Mouse (Mus musculus): ENCODE measurements at regions not wholly inside any gene's neighbourhood (a gene's known extent, or its start where the extent isn't known, plus 50 kb on each side); places are given as distances from the start of the nearest gene placed in this dataset.
A peak's percentile ranks its signal among the peaks of the same experiment; 100 is the strongest.

DNA sequence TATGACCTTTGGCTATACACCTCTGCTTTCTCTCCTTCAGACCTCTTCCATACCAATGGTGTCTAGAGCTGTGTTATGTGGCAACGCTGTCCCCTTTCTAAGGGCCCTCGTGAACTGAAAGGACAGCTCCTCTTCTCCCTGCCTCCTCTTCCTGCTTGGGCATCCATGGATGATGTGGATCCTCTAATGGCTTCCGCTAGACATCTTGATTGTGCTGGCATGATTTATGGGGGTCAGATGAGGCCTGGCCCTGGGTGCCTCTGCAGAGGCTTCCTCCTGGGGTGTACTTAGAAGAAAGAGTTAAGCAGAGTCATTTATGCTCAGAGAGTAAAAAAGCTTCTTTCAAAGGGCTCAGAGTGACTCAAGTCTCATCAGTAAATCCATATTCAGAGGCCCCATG is 131.5 kb upstream of the 9630041A04Rik start:
- no peak for ATAC-seq (ENCODE audit: insufficient read depth, low FRiP score)
- H3K4me1 ChIP-seq (ENCODE audit: control insufficient read depth, insufficient read depth, low read length), result no peaks in the 10 kb centered on the region
- no peak overlapping the region for H3K27ac ChIP-seq (ENCODE audit: low read length)
- H3K4me2 ChIP-seq (ENCODE audit: low read depth, low read length), result no peak overlapping the region
- no peaks in the 10 kb centered on the region for H3K27me3 ChIP-seq (ENCODE audit: control insufficient read depth, insufficient read depth, low read length)
- no peak overlapping the region for H3K9ac ChIP-seq (ENCODE audit: low read length)
- H3K36me3 ChIP-seq (ENCODE audit: control insufficient read depth, insufficient read depth, low read length), result no peaks in the 10 kb centered on the region
- H3K9me3 ChIP-seq (replicated peaks; ENCODE audit: control insufficient read depth, low read length), result no peaks in the 10 kb centered on the region
- 53% methylated on average over 3 of the region's 3 CpGs for WGBS
- no peak overlapping the region for H3K4me3 ChIP-seq (replicated peaks; ENCODE audit: low read length)

DNA sequence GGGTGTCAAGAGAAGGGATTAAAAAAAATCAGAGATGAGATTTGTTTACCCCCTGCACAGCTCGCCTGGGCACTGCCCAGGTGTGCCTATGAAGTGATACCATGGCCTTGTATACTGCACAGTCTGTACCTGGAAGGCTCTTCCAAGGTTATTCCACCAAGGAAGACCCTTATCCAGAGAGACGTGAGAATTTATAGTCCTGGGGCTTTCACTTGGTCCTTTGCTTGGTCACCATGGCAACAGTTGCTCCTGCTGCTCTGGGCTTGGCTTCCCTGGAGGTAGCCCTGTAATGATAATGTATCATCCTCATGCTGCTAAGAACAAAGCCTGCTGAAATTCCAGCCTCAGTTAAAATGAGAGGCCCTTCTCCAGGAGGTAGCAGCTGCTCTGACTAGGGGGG is 143.7 kb upstream of the 9630041A04Rik start:
- H3K27ac ChIP-seq (ENCODE audit: low read length), result no peak overlapping the region
- no peaks in the 10 kb centered on the region for H3K4me1 ChIP-seq (ENCODE audit: control insufficient read depth, insufficient read depth, low read length)
- H3K4me3 ChIP-seq (replicated peaks; ENCODE audit: low read length), result no peak overlapping the region
- WGBS, result 41% methylated on average over 2 of the region's 2 CpGs
- H3K4me2 ChIP-seq (ENCODE audit: low read depth, low read length), result no peak overlapping the region
- H3K9me3 ChIP-seq (replicated peaks; ENCODE audit: control insufficient read depth, low read length), result 0 out of 2 replicates have a peak, but pooled peaks cover 3% of the 10 kb centered on the region
- ATAC-seq (ENCODE audit: insufficient read depth, low FRiP score), result no peak
- H3K36me3 ChIP-seq (ENCODE audit: control insufficient read depth, insufficient read depth, low read length), result no peaks in the 10 kb centered on the region
- no peaks in the 10 kb centered on the region for H3K27me3 ChIP-seq (ENCODE audit: control insufficient read depth, insufficient read depth, low read length)
- no peak overlapping the region for H3K9ac ChIP-seq (ENCODE audit: low read length)

DNA sequence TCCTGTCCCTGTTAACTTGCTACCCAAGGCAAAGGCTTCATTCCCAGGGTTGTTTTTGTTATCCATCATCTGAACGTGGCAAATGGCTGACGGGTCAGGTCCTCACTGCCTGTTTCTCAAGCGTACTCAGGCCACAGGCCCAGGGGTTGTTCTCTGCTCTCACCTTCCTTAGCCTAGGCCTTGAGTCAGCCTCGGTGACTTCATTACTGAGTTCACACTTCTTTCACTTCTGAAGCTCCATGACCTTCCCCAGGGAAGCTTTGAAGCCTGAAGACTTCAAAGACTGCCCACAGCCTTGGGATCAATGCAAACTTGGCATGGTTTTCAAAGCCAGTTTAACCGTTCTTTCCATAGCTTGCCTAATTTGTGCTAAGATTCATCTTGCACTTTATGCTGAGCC is 145.3 kb upstream of the 9630041A04Rik start:
- H3K4me1 ChIP-seq (ENCODE audit: control insufficient read depth, insufficient read depth, low read length), result no peaks in the 10 kb centered on the region
- no peak overlapping the region for H3K4me2 ChIP-seq (ENCODE audit: low read depth, low read length)
- H3K9me3 ChIP-seq (replicated peaks; ENCODE audit: control insufficient read depth, low read length), result 0 out of 2 replicates have a peak, but pooled peaks cover 5% of the 10 kb centered on the region
- H3K36me3 ChIP-seq (ENCODE audit: control insufficient read depth, insufficient read depth, low read length), result no peaks in the 10 kb centered on the region
- no peaks in the 10 kb centered on the region for H3K27me3 ChIP-seq (ENCODE audit: control insufficient read depth, insufficient read depth, low read length)
- no peak overlapping the region for H3K27ac ChIP-seq (ENCODE audit: low read length)
- no peak for ATAC-seq (ENCODE audit: insufficient read depth, low FRiP score)
- no peak overlapping the region for H3K9ac ChIP-seq (ENCODE audit: low read length)
- 60% methylated on average over 5 of the region's 5 CpGs for WGBS
- no peak overlapping the region for H3K4me3 ChIP-seq (replicated peaks; ENCODE audit: low read length)

DNA sequence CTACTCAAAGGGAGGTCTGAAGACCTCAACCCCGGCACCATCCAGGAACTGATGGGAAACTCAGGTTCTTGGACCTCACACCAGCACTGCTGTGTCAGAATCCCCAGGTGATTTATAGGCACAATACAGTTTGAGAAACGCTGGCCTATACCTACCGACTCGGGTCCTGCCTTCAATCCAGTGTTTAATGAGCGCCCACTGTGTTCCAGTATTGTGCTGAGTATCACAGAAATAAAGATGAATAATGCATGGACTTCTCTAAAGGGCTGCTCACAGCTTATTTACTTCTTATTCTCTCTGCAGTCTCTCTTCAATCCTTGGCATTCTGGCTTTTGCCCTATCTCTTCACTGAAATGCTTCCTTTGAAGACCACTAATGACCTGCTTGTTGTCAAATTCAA is 146.8 kb upstream of the 9630041A04Rik start:
- WGBS, result 78% methylated on average over 5 of the region's 5 CpGs
- ATAC-seq (ENCODE audit: insufficient read depth, low FRiP score), result no peak
- H3K27me3 ChIP-seq (ENCODE audit: control insufficient read depth, insufficient read depth, low read length), result no peaks in the 10 kb centered on the region
- no peaks in the 10 kb centered on the region for H3K36me3 ChIP-seq (ENCODE audit: control insufficient read depth, insufficient read depth, low read length)
- no peak overlapping the region for H3K4me2 ChIP-seq (ENCODE audit: low read depth, low read length)
- H3K27ac ChIP-seq (ENCODE audit: low read length), result no peak overlapping the region
- H3K4me1 ChIP-seq (ENCODE audit: control insufficient read depth, insufficient read depth, low read length), result no peaks in the 10 kb centered on the region
- H3K4me3 ChIP-seq (replicated peaks; ENCODE audit: low read length), result no peak overlapping the region
- 0 out of 2 replicates have a peak, but pooled peaks cover 5% of the 10 kb centered on the region for H3K9me3 ChIP-seq (replicated peaks; ENCODE audit: control insufficient read depth, low read length)
- H3K9ac ChIP-seq (ENCODE audit: low read length), result no peak overlapping the region

DNA sequence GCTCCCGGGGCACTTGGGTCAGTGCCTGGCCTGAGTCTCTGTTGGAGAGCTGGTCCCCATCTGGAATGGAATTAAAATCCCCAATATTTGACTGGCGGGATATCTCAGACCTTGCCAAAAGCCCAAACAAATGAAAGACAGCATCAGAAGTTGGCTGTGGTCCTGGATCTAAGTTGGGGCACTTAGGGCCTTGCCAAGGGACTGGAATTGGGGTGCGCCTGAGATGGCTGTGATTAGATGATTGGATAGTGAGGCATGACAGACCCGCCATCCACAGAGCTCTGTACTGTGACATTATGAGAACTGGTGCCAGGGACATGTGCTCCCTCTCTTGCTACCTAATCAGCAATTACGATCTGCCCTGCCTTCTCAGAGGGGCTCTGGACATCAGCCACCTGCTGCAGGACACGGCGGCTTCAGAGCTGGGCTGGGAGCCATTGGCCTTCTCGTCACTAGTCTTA is 151.0 kb upstream of the 9630041A04Rik start:
- H3K4me1 ChIP-seq (ENCODE audit: control insufficient read depth, insufficient read depth, low read length), result no peaks in the 10 kb centered on the region
- no peak overlapping the region for H3K4me2 ChIP-seq (ENCODE audit: low read depth, low read length)
- no peak for ATAC-seq (ENCODE audit: insufficient read depth, low FRiP score)
- 0 out of 2 replicates have a peak, but pooled peaks cover 5% of the 10 kb centered on the region for H3K9me3 ChIP-seq (replicated peaks; ENCODE audit: control insufficient read depth, low read length)
- no peak overlapping the region for H3K9ac ChIP-seq (ENCODE audit: low read length)
- H3K27ac ChIP-seq (ENCODE audit: low read length), result no peak overlapping the region
- H3K27me3 ChIP-seq (ENCODE audit: control insufficient read depth, insufficient read depth, low read length), result no peaks in the 10 kb centered on the region
- H3K4me3 ChIP-seq (replicated peaks; ENCODE audit: low read length), result no peak overlapping the region
- no peaks in the 10 kb centered on the region for H3K36me3 ChIP-seq (ENCODE audit: control insufficient read depth, insufficient read depth, low read length)
- WGBS, result 77% methylated on average over 8 of the region's 8 CpGs

DNA sequence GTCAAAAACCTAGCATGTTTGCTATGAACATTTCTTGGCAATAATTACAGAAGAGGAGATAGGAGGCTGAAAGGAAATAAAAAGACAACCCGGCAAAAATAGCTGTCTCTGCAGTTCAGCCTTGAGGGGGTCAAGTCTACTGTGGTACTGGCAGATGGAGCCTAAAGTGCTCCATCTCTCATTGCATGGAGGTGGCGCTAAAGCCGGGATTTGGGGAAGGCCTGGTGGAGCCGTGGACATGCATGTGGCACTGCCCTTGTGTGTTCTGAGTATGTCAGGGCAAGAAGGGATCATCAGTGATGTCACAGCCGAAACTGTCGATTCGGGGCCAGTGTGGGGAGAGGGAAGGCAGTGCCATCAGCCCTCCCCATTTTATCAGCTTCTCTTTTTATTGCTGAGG is 161.3 kb upstream of the 9630041A04Rik start:
- Histone ChIP-seq H3K27me3 (ENCODE audit: control insufficient read depth, insufficient read depth, low read length) (no peaks in the 10 kb centered on the region), H3K4me3 (replicated peaks; ENCODE audit: low read length) (no peak overlapping the region), H3K36me3 (ENCODE audit: control insufficient read depth, insufficient read depth, low read length) (no peaks in the 10 kb centered on the region), H3K27ac (ENCODE audit: low read length) (no peak overlapping the region), H3K9ac (ENCODE audit: low read length) (no peak overlapping the region), H3K9me3 (replicated peaks; ENCODE audit: control insufficient read depth, low read length) (no peaks in the 10 kb centered on the region), H3K4me2 (ENCODE audit: low read depth, low read length) (no peak overlapping the region), H3K4me1 (ENCODE audit: control insufficient read depth, insufficient read depth, low read length) (no peaks in the 10 kb centered on the region)
- no peak for ATAC-seq (ENCODE audit: insufficient read depth, low FRiP score)
- 78% methylated on average over 7 of the region's 7 CpGs for WGBS

DNA sequence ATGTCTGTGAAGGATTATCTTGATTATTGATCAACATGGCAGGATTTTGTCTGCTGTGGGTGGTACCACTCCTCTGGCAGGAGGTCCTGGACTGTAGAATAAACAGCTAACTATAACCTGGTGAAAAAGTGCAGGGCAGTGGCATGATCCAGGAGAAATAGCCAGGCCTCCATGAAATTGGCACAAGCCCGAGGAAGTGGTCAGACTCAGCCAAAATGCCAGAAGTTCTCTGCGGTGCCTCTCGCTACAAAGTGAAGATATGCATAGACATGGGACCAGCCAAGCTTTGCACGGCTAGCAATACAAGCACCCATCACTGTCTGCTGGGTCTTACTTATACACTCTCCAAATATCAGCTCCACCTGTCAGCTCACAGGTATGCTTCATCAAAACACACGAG is 167.6 kb upstream of the 9630041A04Rik start:
- ATAC-seq (ENCODE audit: insufficient read depth, low FRiP score), result no peak
- 86% methylated on average over 5 of the region's 5 CpGs for WGBS
- no peaks in the 10 kb centered on the region for H3K9me3 ChIP-seq (replicated peaks; ENCODE audit: control insufficient read depth, low read length)

DNA sequence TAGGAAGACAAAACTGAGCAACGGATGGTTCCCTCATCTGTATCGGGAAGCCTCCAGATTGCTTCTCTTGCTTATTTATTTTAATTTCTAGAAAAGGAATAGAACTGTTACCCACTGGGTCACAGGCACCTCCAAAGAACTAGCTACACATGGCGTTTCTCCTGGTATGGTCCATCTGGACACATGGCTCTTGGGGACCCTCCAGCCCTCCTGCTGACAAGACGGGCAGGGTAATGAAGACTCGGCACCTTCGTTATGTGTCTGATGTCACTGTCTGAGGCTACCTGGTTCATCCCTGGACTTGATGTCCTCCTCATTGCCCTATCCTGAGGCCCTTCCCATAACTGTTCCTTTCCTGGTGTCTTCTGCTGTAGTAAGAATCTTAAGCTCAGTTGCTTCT is 170.3 kb upstream of the 9630041A04Rik start:
- WGBS, result 84% methylated on average over 6 of the region's 6 CpGs
- no peak for ATAC-seq (ENCODE audit: insufficient read depth, low FRiP score)
- Histone ChIP-seq H3K9me3 (replicated peaks; ENCODE audit: control insufficient read depth, low read length) (no peaks in the 10 kb centered on the region), H3K4me3 (replicated peaks; ENCODE audit: low read length) (no peak overlapping the region), H3K27ac (ENCODE audit: low read length) (no peak overlapping the region), H3K4me2 (ENCODE audit: low read depth, low read length) (no peak overlapping the region), H3K27me3 (ENCODE audit: control insufficient read depth, insufficient read depth, low read length) (no peaks in the 10 kb centered on the region), H3K36me3 (ENCODE audit: control insufficient read depth, insufficient read depth, low read length) (no peaks in the 10 kb centered on the region), H3K9ac (ENCODE audit: low read length) (no peak overlapping the region), H3K4me1 (ENCODE audit: control insufficient read depth, insufficient read depth, low read length) (no peaks in the 10 kb centered on the region)

More for the DNA sequence above, 167.6 kb upstream of the 9630041A04Rik start:
- Histone ChIP-seq H3K27ac (ENCODE audit: low read length) (no peak overlapping the region), H3K4me3 (replicated peaks; ENCODE audit: low read length) (no peak overlapping the region), H3K27me3 (ENCODE audit: control insufficient read depth, insufficient read depth, low read length) (no peaks in the 10 kb centered on the region), H3K4me2 (ENCODE audit: low read depth, low read length) (no peak overlapping the region), H3K9ac (ENCODE audit: low read length) (no peak overlapping the region), H3K4me1 (ENCODE audit: control insufficient read depth, insufficient read depth, low read length) (no peaks in the 10 kb centered on the region), H3K36me3 (ENCODE audit: control insufficient read depth, insufficient read depth, low read length) (no peaks in the 10 kb centered on the region)

DNA sequence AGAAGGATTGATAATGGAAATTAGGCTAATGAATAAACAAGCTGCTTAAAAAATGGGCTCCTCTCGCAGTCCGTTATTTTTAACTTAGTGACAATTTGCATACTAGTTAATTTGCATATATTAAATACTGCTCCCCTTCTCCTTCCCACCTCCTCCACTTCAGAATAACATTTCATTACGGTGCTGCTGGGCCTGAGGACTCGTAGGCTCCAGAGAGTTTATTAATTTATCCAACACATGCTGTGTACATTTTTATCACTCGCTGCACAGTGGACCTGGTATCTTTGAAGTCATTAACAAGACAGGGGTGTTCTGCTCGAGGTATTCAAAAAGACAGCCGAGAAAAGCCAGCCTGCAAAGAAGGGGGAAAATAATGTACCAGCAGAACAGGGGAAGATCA is 170.7 kb upstream of the 9630041A04Rik start:
- Histone ChIP-seq H3K4me3 (replicated peaks; ENCODE audit: low read length) (no peak overlapping the region), H3K4me1 (ENCODE audit: control insufficient read depth, insufficient read depth, low read length) (no peaks in the 10 kb centered on the region), H3K36me3 (ENCODE audit: control insufficient read depth, insufficient read depth, low read length) (no peaks in the 10 kb centered on the region), H3K4me2 (ENCODE audit: low read depth, low read length) (no peak overlapping the region), H3K9me3 (replicated peaks; ENCODE audit: control insufficient read depth, low read length) (no peaks in the 10 kb centered on the region), H3K9ac (ENCODE audit: low read length) (no peak overlapping the region), H3K27ac (ENCODE audit: low read length) (no peak overlapping the region), H3K27me3 (ENCODE audit: control insufficient read depth, insufficient read depth, low read length) (no peaks in the 10 kb centered on the region)
- ATAC-seq (ENCODE audit: insufficient read depth, low FRiP score), result no peak
- WGBS, result 64% methylated on average over 7 of the region's 7 CpGs

DNA sequence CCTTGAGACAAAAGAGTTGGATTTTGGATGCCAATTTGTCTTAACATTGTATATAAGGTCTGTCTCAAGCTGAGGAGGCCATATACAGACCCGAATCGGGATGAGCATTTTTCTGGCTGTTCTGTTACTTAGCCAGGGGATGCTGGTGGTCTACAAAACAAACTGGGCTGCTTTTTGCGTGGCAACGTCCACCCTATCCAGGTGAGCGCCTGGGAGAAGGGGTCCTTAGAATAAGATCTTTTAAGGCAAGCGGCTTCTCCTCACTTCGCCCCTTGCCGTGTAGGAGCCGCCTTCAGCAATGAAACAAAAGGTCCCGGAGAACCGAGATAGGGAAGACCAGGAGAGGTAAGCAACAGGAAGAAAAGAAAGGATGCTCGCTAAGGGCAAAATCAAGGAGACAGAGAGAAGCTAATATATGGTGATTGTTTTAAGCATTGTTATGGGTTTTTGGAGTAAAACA is 171.2 kb upstream of the 9630041A04Rik start:
- H3K36me3 ChIP-seq (ENCODE audit: control insufficient read depth, insufficient read depth, low read length), result no peaks in the 10 kb centered on the region
- H3K4me3 ChIP-seq (replicated peaks; ENCODE audit: low read length), result no peak overlapping the region
- no peak overlapping the region for H3K9ac ChIP-seq (ENCODE audit: low read length)
- no peak for ATAC-seq (ENCODE audit: insufficient read depth, low FRiP score)
- no peaks in the 10 kb centered on the region for H3K9me3 ChIP-seq (replicated peaks; ENCODE audit: control insufficient read depth, low read length)
- H3K4me2 ChIP-seq (ENCODE audit: low read depth, low read length), result peak overlapping the region; percentile 26; the same call in 1 of the 2 replicates
- WGBS, result 20% methylated on average over 12 of the region's 12 CpGs
- H3K27me3 ChIP-seq (ENCODE audit: control insufficient read depth, insufficient read depth, low read length), result no peaks in the 10 kb centered on the region
- no peaks in the 10 kb centered on the region for H3K4me1 ChIP-seq (ENCODE audit: control insufficient read depth, insufficient read depth, low read length)
- no peak overlapping the region for H3K27ac ChIP-seq (ENCODE audit: low read length)
